Mouse (Mus musculus) kidney, adult 2 months (tissue): ENCODE results near the gene Hoxb8. TPM values are rescaled to one million over a fixed set of nuclear protein-coding genes. Genes with fewer than 3 reads are reported as not detected.

Experiments used
- DNase-seq: peaks from one replicate; pipeline ENCODE4 v3.0.0; 2021
- H3K27ac ChIP-seq: fragments of 200-500 bp; 2 replicates; pipeline ENCODE4 v1.5.1; 2012; ENCODE audit warnings: low read depth, low read length, control low read depth, inconsistent platforms; ENCODE audit not compliant: insufficient read depth
- H3K27me3 ChIP-seq: fragments of 200-500 bp; replicated peaks from 2 replicates; pipeline ENCODE4 v1.6.1; 2012; ENCODE audit warnings: mild to moderate bottlenecking, moderate library complexity, low read length, inconsistent platforms; ENCODE audit not compliant: control insufficient read depth, insufficient read depth
- H3K36me3 ChIP-seq: fragments of 200-500 bp; 2 replicates; pipeline ENCODE4 v1.6.1; 2012; ENCODE audit warnings: mild to moderate bottlenecking, moderate library complexity, low read length, inconsistent platforms; ENCODE audit not compliant: control insufficient read depth, insufficient read depth
- H3K4me1 ChIP-seq: fragments of 200-500 bp; 2 replicates; pipeline ENCODE4 v1.6.1; 2011; ENCODE audit warnings: low read length; ENCODE audit not compliant: control insufficient read depth, insufficient read depth
- H3K4me3 ChIP-seq: fragments of 200-500 bp; 2 replicates; pipeline ENCODE4 v1.5.1; 2011; ENCODE audit warnings: mild to moderate bottlenecking, low read depth, low read length, control low read depth; ENCODE audit not compliant: insufficient read depth
- CTCF ChIP-seq: fragments of 200-500 bp; conservative IDR thresholded peaks from 2 replicates; pipeline ENCODE4 v1.5.1; 2011; ENCODE audit warnings: low read depth, mild to moderate bottlenecking, control low read depth, low read length, moderate library complexity, mixed read lengths; ENCODE audit not compliant: insufficient read depth, insufficient read length
- POLR2A ChIP-seq: fragments of 200-500 bp; IDR thresholded peaks from one replicate; pipeline ENCODE4 v1.6.1; 2011; ENCODE audit warnings: low read depth, low read length, control low read depth
- WGBS: fragments of 180-500 bp; shearing (Covaris S2); methylation state at CpG from one replicate; pipeline ENCODE4 v1.1.7; 2018; 5-methylcytosine and 5-hydroxymethylcytosine counted together
- polyA plus RNA-seq: library from polyadenylated mRNA; depleted of rRNA; stranded (reverse); fragments of >200 nt; gene quantifications from 2 replicates; pipeline ENCODE4 v1.2.3, GENCODE M21; 2012; rRNA removed

The Hoxb8 gene
- polyA plus RNA-seq, 1 experiment, result 51.7 TPM

DNA sequence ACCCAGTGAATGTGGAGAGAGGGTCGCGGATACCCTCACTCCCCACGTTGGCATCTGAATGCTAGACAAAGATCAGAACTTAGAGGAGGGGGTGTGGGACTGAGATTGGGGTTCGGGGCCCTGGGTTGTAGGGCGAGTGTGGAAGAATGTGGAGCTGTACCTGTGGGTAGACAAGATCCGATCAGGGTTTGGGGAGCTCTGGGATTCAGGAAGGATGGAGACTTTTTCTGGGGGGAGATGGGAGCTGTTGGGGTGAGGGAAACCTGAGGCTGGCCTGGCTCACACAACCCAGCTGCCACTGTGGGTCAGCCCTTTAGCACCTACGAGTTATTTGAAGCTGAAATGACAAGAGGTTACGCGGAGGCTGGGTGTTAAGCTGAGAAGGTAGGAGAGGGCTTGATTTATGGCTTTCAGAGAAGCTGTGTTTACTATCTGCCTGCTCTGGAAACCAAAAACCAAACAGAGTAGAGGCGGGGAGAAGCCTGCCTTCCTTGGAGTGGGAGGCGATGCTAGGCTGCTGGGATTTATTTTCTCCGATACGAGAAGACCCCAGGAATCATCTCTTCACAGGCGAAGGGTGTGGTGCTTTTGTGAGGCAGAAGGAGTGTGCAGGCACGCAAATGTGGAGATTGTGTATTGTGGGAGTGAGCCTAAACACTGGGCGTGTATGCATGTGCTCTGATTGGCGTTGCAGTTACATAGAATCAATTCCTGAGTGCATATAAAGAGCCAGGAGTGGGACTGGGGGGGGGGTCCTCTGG, 51.7 kb downstream of the Hoxb8 start:
- H3K4me1 ChIP-seq, result peaks cover 51% of the 10 kb centered on the region
- TF ChIP-seq POLR2A, result no peak
- no peak for TF ChIP-seq CTCF
- no peak overlapping the region for H3K4me3 ChIP-seq
- 48% methylated on average over 17 of the region's 17 CpGs for WGBS
- H3K36me3 ChIP-seq, result no peaks in the 10 kb centered on the region
- H3K27ac ChIP-seq, result peak overlapping the region; percentile 14
- no peaks in the 10 kb centered on the region for H3K27me3 ChIP-seq
- no peak for DNase-seq

DNA sequence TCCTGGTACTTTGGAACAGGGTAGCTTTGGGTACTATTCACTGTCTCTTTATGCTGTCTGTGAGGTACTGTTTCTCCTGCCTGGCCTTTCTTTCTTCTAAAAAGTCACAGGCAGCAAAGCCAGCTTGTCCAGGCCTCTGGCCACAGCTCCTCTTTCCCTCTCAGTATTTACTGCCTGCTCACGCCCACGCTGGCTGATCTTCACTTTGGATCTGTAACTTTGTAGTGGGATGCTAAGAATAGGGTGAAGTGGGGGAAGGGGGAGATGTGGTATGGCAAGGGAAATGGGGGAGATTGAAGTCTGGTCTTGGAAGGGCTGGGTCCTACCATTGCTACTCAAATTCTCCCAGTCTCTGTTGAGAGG, 52.3 kb downstream of the Hoxb8 start:
- Histone ChIP-seq H3K27me3 (no peaks in the 10 kb centered on the region), H3K27ac (peak overlapping the region; percentile 14; the same call in 1 of the 2 replicates), H3K36me3 (no peaks in the 10 kb centered on the region), H3K4me1 (peaks cover 56% of the 10 kb centered on the region), H3K4me3 (no peak overlapping the region)
- no peak for TF ChIP-seq POLR2A
- no peak for TF ChIP-seq CTCF
- no peak for DNase-seq
- WGBS, result 43% methylated on average over 2 of the region's 2 CpGs

Other genes with a start within 250 kb of the Hoxb8 start
- 35.5 and 45.9 TPM in 2 replicates for gene Snf8, start 247.0 kb upstream of the Hoxb8 start, polyA plus RNA-seq
- 36.0 and 38.8 TPM in 2 replicates for gene Ube2z, start 216.5 kb upstream of the Hoxb8 start, polyA plus RNA-seq
- 1,915 and 2,050 TPM in 2 replicates for gene Atp5g1, start 206.2 kb upstream of the Hoxb8 start, polyA plus RNA-seq
- not detected in 2 replicates for gene Calcoco2, start 169.9 kb upstream of the Hoxb8 start, polyA plus RNA-seq
- gene Ttll6, start 148.1 kb upstream of the Hoxb8 start, polyA plus RNA-seq, result 0.05 TPM in 2 replicates
- not detected in 2 replicates for gene Hoxb13, start 87.6 kb upstream of the Hoxb8 start, polyA plus RNA-seq
- gene Hoxb9, start 10.4 kb upstream of the Hoxb8 start, polyA plus RNA-seq, result 27.8 and 29.6 TPM in 2 replicates
- gene Hoxb7, start 4.7 kb downstream of the Hoxb8 start, polyA plus RNA-seq, result 15.5 and 16.5 TPM in 2 replicates
- 62.7 and 67.9 TPM in 2 replicates for gene Hoxb6, start 10.6 kb downstream of the Hoxb8 start, polyA plus RNA-seq
- gene Hoxb5, start 21.4 kb downstream of the Hoxb8 start, polyA plus RNA-seq, result 7.7 and 8.4 TPM in 2 replicates
- gene Hoxb4, start 36.4 kb downstream of the Hoxb8 start, polyA plus RNA-seq, result 12.6 and 14.6 TPM in 2 replicates
- gene Hoxb3, start 41.4 kb downstream of the Hoxb8 start, polyA plus RNA-seq, result 10.1 and 14.1 TPM in 2 replicates
- gene Hoxb2, start 68.6 kb downstream of the Hoxb8 start, polyA plus RNA-seq, result 22.8 and 28.4 TPM in 2 replicates
- gene Hoxb1, start 83.8 kb downstream of the Hoxb8 start, polyA plus RNA-seq, result not detected in 2 replicates
- gene Skap1, start 182.7 kb downstream of the Hoxb8 start, polyA plus RNA-seq, result 1.0 and 3.3 TPM in 2 replicates